Mouse (Mus musculus) liver, postnatal 0 days (tissue): ENCODE data around the gene Olfr837.
"Not testable (repeated sequence)": the region's sequence is repeated elsewhere in the genome, so short reads cannot be mapped to it uniquely, and the experiment has no call there.

Experiments used
- CTCF ChIP-seq: sonication (generic); IDR thresholded peaks from 2 replicates; pipeline ENCODE4 v1.5.1; 2016; ENCODE audit warnings: antibody characterized with exemption, low read depth
- EP300 ChIP-seq: IDR thresholded peaks from 2 replicates; pipeline ENCODE4 v1.6.1; 2016; ENCODE audit warnings: antibody characterized with exemption, low read depth, mild to moderate bottlenecking

DNA sequence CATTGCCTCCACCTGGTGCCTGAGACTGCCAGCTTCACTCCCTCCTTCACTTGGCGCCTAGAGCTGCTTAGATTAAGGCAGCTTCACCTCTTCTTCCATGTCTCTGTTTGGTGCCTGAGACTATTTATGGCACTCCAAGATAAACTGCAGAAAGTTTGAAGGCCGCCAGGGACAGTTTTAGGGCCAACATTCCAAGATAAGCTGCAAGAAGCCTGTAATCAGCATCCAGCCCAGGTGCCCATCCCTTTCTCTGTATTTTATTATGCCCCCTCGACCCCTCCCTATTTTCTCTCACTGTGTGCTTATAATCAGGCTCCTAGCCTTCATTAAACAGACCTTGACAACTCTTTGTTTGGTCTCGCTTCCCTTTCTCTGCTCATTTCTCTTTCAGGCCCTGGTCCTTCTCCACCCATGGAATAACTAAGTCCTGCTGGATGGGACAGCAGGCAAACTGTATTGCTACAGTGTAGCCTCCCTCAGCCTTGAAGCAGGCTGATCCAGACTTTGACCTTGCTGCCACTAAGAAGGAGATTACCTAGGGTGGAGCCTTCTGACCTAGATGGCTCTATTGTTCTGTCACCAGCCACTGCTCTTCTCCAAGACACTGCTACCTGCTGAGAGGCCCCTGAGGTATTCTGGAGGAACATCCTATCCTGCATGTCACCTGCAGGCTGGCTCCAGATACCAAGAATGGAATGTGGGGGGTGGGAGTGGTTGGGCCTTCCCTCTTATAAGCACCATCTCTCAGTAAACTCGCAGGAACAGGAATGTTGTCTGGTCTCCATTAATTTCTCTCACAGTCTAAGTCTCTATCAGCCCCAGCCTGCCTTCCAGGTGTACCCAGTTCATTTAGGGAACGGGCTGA is 43.0 kb upstream of the Olfr837 start:
- not testable (repeated sequence) for TF ChIP-seq CTCF, EP300
